Mouse (Mus musculus): ENCODE results near the gene Gm2174.

Gm2174 gene

GRCm38 (mm10) chrX:56489758-56490157, 42.0 kb downstream of the Gm2174 start:
- DNase-seq (ENCODE audit: extremely low read depth, insufficient read length, low spot score), result peak; percentile 5

GRCm38 (mm10) chrX:56497241-56497640, 49.5 kb downstream of the Gm2174 start:
- peak; percentile 2 for DNase-seq (ENCODE audit: extremely low read depth, insufficient read length, low spot score)
